Mouse (Mus musculus): ENCODE data around the gene Olfr31. TPM values are rescaled to one million over a fixed set of nuclear protein-coding genes. Genes with fewer than 3 reads are reported as not detected.

Gene Olfr31
- not detected in 2 replicates for polyA plus RNA-seq (2014; fragmentation: Nextera tagmentation; extraction: Ambion mirVana)

- no peaks in the 10 kb centered on the region for H3K4me1 ChIP-seq (ENCODE audit: control insufficient read depth in 2 of 2, insufficient read depth in 2 of 2, low read length in 2 of 2)
- no peak for ATAC-seq (ENCODE audit: insufficient number of reproducible peaks, insufficient read depth, low FRiP score, low read depth)
- no peaks in the 10 kb centered on the region for H3K27me3 ChIP-seq (ENCODE audit: control insufficient read depth, insufficient read depth, low read length)
- no peak within 1 kb of the TSS for H3K9ac ChIP-seq (ENCODE audit: low read length)
- no peak within 1 kb of the TSS for H3K4me2 ChIP-seq (ENCODE audit: low read length)
- no peak within 1 kb of the TSS for H3K4me3 ChIP-seq (ENCODE audit: control insufficient read depth in 1 of 2, insufficient read depth in 1 of 2, low read depth in 1 of 2, low read length in 2 of 2)
- H3K9me3 ChIP-seq (ENCODE audit: control insufficient read depth, low read length), result no peaks in the 10 kb centered on the region
- no peak within 1 kb of the TSS for H3K27ac ChIP-seq (replicated peaks in 1 of 2; ENCODE audit: control insufficient read depth in 1 of 2, insufficient read depth in 1 of 2, low read depth in 2 of 2, low read length in 2 of 2)
- H3K36me3 ChIP-seq (ENCODE audit: control insufficient read depth, insufficient read depth, low read length), result no peaks in the 10 kb centered on the region
These were observed at the start of gene Olfr31 for GRCm38 (mm10) chr14:14322528-14322927. Gene Olfr31, plus strand, starts transcription at chr14:14322828.

- no peaks in the 10 kb centered on the region for H3K27me3 ChIP-seq (ENCODE audit: control insufficient read depth, insufficient read depth, low read length)
- peak overlapping the region in 1 of 2 experiments; percentile 9; a peak in 1 of 4 replicates for H3K4me3 ChIP-seq (ENCODE audit: control insufficient read depth in 1 of 2, insufficient read depth in 1 of 2, low read depth in 1 of 2, low read length in 2 of 2)
- H3K9me3 ChIP-seq (ENCODE audit: control insufficient read depth, low read length), result no peaks in the 10 kb centered on the region
- H3K36me3 ChIP-seq (ENCODE audit: control insufficient read depth, insufficient read depth, low read length), result no peaks in the 10 kb centered on the region
- peak overlapping the region; percentile 37 for H3K4me2 ChIP-seq (ENCODE audit: low read length)
- no peak overlapping the region for H3K9ac ChIP-seq (ENCODE audit: low read length)
- ATAC-seq (ENCODE audit: insufficient number of reproducible peaks, insufficient read depth, low FRiP score, low read depth), result no peak
- no peak overlapping the region for H3K27ac ChIP-seq (replicated peaks in 1 of 2; ENCODE audit: control insufficient read depth in 1 of 2, insufficient read depth in 1 of 2, low read depth in 2 of 2, low read length in 2 of 2)
- H3K4me1 ChIP-seq (ENCODE audit: control insufficient read depth in 2 of 2, insufficient read depth in 2 of 2, low read length in 2 of 2), result no peaks in the 10 kb centered on the region
- 42% methylated on average over 7 of the region's 7 CpGs for WGBS
These were observed 28.2 kb upstream of the Olfr31 start for GRCm38 (mm10) chr14:14294426-14294825.

- peak overlapping the region in 1 of 2 experiments; percentile 16; a peak in 1 of 4 replicates for H3K4me3 ChIP-seq (ENCODE audit: control insufficient read depth in 1 of 2, insufficient read depth in 1 of 2, low read depth in 1 of 2, low read length in 2 of 2)
These were observed 13.7 kb upstream of the Olfr31 start for GRCm38 (mm10) chr14:14308938-14309337.

GRCm38 (mm10) chr14:14309416-14309815 lies 13.2 kb upstream of the Olfr31 start:
- peak overlapping the region; percentile 48 for H3K4me2 ChIP-seq (ENCODE audit: low read length)
- no peaks in the 10 kb centered on the region for H3K4me1 ChIP-seq (ENCODE audit: control insufficient read depth in 2 of 2, insufficient read depth in 2 of 2, low read length in 2 of 2)
- 49% methylated on average over 14 of the region's 14 CpGs for whole genome bisulfite sequencing
- no peaks in the 10 kb centered on the region for H3K36me3 ChIP-seq (ENCODE audit: control insufficient read depth, insufficient read depth, low read length)
- peak overlapping the region in 1 of 2 experiments; percentile 16; a peak in 1 of 4 replicates for H3K4me3 ChIP-seq (ENCODE audit: control insufficient read depth in 1 of 2, insufficient read depth in 1 of 2, low read depth in 1 of 2, low read length in 2 of 2)
- no peak overlapping the region for H3K9ac ChIP-seq (ENCODE audit: low read length)
- no peaks in the 10 kb centered on the region for H3K27me3 ChIP-seq (ENCODE audit: control insufficient read depth, insufficient read depth, low read length)
- H3K27ac ChIP-seq (replicated peaks in 1 of 2; ENCODE audit: control insufficient read depth in 1 of 2, insufficient read depth in 1 of 2, low read depth in 2 of 2, low read length in 2 of 2), result no peak overlapping the region
- H3K9me3 ChIP-seq (ENCODE audit: control insufficient read depth, low read length), result no peaks in the 10 kb centered on the region
- no peak for ATAC-seq (ENCODE audit: insufficient number of reproducible peaks, insufficient read depth, low FRiP score, low read depth)

More at GRCm38 (mm10) chr14:14308938-14309337, 13.7 kb upstream of the Olfr31 start:
- no peak for ATAC-seq (ENCODE audit: insufficient number of reproducible peaks, insufficient read depth, low FRiP score, low read depth)
- peak overlapping the region; percentile 48 for H3K4me2 ChIP-seq (ENCODE audit: low read length)
- WGBS, result 46% methylated on average over 16 of the region's 16 CpGs
- no peaks in the 10 kb centered on the region for H3K9me3 ChIP-seq (ENCODE audit: control insufficient read depth, low read length)
- H3K9ac ChIP-seq (ENCODE audit: low read length), result no peak overlapping the region
- H3K27ac ChIP-seq (replicated peaks in 1 of 2; ENCODE audit: control insufficient read depth in 1 of 2, insufficient read depth in 1 of 2, low read depth in 2 of 2, low read length in 2 of 2), result no peak overlapping the region
- H3K27me3 ChIP-seq (ENCODE audit: control insufficient read depth, insufficient read depth, low read length), result no peaks in the 10 kb centered on the region
- no peaks in the 10 kb centered on the region for H3K4me1 ChIP-seq (ENCODE audit: control insufficient read depth in 2 of 2, insufficient read depth in 2 of 2, low read length in 2 of 2)
- H3K36me3 ChIP-seq (ENCODE audit: control insufficient read depth, insufficient read depth, low read length), result no peaks in the 10 kb centered on the region

- Histone ChIP-seq H3K4me2 (ENCODE audit: low read length) (peak overlapping the region; percentile 90), H3K4me1 (ENCODE audit: control insufficient read depth in 2 of 2, insufficient read depth in 2 of 2, low read length in 2 of 2) (no peaks in the 10 kb centered on the region; a peak in 1 of 4 replicates), H3K36me3 (ENCODE audit: control insufficient read depth, insufficient read depth, low read length) (no peaks in the 10 kb centered on the region), H3K9ac (ENCODE audit: low read length) (peak overlapping the region; percentile 65), H3K27me3 (ENCODE audit: control insufficient read depth, insufficient read depth, low read length) (no peaks in the 10 kb centered on the region), H3K9me3 (ENCODE audit: control insufficient read depth, low read length) (peaks cover 38% of the 10 kb centered on the region), H3K4me3 (ENCODE audit: control insufficient read depth in 1 of 2, insufficient read depth in 1 of 2, low read depth in 1 of 2, low read length in 2 of 2) (peak overlapping the region; percentile 53 to 57), H3K27ac (replicated peaks in 1 of 2; ENCODE audit: control insufficient read depth in 1 of 2, insufficient read depth in 1 of 2, low read depth in 2 of 2, low read length in 2 of 2) (peak overlapping the region; percentile 55 to 67; a peak in 3 of 4 replicates)
- peak; percentile 78 for ATAC-seq (ENCODE audit: insufficient number of reproducible peaks, insufficient read depth, low FRiP score, low read depth)
- WGBS, result 9% methylated on average over 36 of the region's 40 CpGs
These were observed 22.7 kb downstream of the Olfr31 start for GRCm38 (mm10) chr14:14345113-14345871.

GRCm38 (mm10) chr14:14345948-14346812 lies 23.6 kb downstream of the Olfr31 start, which contains the start of gene Il3ra:
Gene Il3ra, plus strand, starts transcription at chr14:14346275.
- Histone ChIP-seq H3K4me3 (ENCODE audit: control insufficient read depth in 1 of 2, insufficient read depth in 1 of 2, low read depth in 1 of 2, low read length in 2 of 2) (peak within 1 kb of the TSS; percentile 53 to 57), H3K27me3 (ENCODE audit: control insufficient read depth, insufficient read depth, low read length) (no peaks in the 10 kb centered on the region), H3K36me3 (ENCODE audit: control insufficient read depth, insufficient read depth, low read length) (no peaks in the 10 kb centered on the region), H3K27ac (replicated peaks in 1 of 2; ENCODE audit: control insufficient read depth in 1 of 2, insufficient read depth in 1 of 2, low read depth in 2 of 2, low read length in 2 of 2) (peak within 1 kb of the TSS; percentile 55 to 67), H3K4me2 (ENCODE audit: low read length) (peak within 1 kb of the TSS; percentile 90), H3K9ac (ENCODE audit: low read length) (peak within 1 kb of the TSS; percentile 65), H3K4me1 (ENCODE audit: control insufficient read depth in 2 of 2, insufficient read depth in 2 of 2, low read length in 2 of 2) (no peaks in the 10 kb centered on the region; a peak in 1 of 4 replicates), H3K9me3 (ENCODE audit: control insufficient read depth, low read length) (peaks cover 47% of the 10 kb centered on the region)
- WGBS, result 2% methylated on average over 67 of the region's 69 CpGs
- ATAC-seq (ENCODE audit: insufficient number of reproducible peaks, insufficient read depth, low FRiP score, low read depth), result peak; percentile 44

- no peaks in the 10 kb centered on the region; a peak in 1 of 4 replicates for H3K4me1 ChIP-seq (ENCODE audit: control insufficient read depth in 2 of 2, insufficient read depth in 2 of 2, low read length in 2 of 2)
- H3K9me3 ChIP-seq (ENCODE audit: control insufficient read depth, low read length), result peaks cover 53% of the 10 kb centered on the region
- no peak for ATAC-seq (ENCODE audit: insufficient number of reproducible peaks, insufficient read depth, low FRiP score, low read depth)
- H3K27me3 ChIP-seq (ENCODE audit: control insufficient read depth, insufficient read depth, low read length), result no peaks in the 10 kb centered on the region
- no peak overlapping the region; a peak in 1 of 4 replicates for H3K27ac ChIP-seq (replicated peaks in 1 of 2; ENCODE audit: control insufficient read depth in 1 of 2, insufficient read depth in 1 of 2, low read depth in 2 of 2, low read length in 2 of 2)
- H3K36me3 ChIP-seq (ENCODE audit: control insufficient read depth, insufficient read depth, low read length), result no peaks in the 10 kb centered on the region
- peak overlapping the region; percentile 53 to 57 for H3K4me3 ChIP-seq (ENCODE audit: control insufficient read depth in 1 of 2, insufficient read depth in 1 of 2, low read depth in 1 of 2, low read length in 2 of 2)
- WGBS, result 27% methylated on average over 15 of the region's 16 CpGs
- peak overlapping the region; percentile 65; the same call in 1 of the 2 replicates for H3K9ac ChIP-seq (ENCODE audit: low read length)
- H3K4me2 ChIP-seq (ENCODE audit: low read length), result peak overlapping the region; percentile 90
These were observed 24.1 kb downstream of the Olfr31 start for GRCm38 (mm10) chr14:14346813-14347100.

All from heart, embryonic 14.5 days (tissue).